Mouse (Mus musculus) liver, embryonic 16.5 days (tissue): ENCODE measurements at regions not wholly inside any gene's neighbourhood (a gene's known extent, or its start where the extent isn't known, plus 50 kb on each side); places are given as distances from the start of the nearest gene placed in this dataset.

Experiments
- ATAC-seq: fragments of 200-750 bp; cut with Nextera tagmentation; 2 replicates; pipeline ENCODE4 v1.8.0; 2017; ENCODE audit warnings: low read depth, mild to moderate bottlenecking, moderate number of reproducible peaks, moderate library complexity
- H3K27ac ChIP-seq: fragments of 300-500 bp; sonication (generic); 2 replicates; pipeline ENCODE4 v1.5.1; 2014; ENCODE audit warnings: mild to moderate bottlenecking, low read length
- H3K27me3 ChIP-seq: fragments of 300-500 bp; sonication (generic); 2 replicates; pipeline ENCODE4 v1.6.1; 2014; ENCODE audit warnings: low read depth, low read length, mixed read lengths; ENCODE audit not compliant: control insufficient read depth, insufficient read depth
- H3K36me3 ChIP-seq: fragments of 300-500 bp; sonication (generic); 2 replicates; pipeline ENCODE4 v1.6.1; 2014; ENCODE audit warnings: mild to moderate bottlenecking; ENCODE audit not compliant: control insufficient read depth, insufficient read depth
- H3K4me1 ChIP-seq: fragments of 300-500 bp; sonication (generic); 2 replicates; pipeline ENCODE4 v1.6.1; 2014; ENCODE audit warnings: low read depth, low read length, mixed read lengths; ENCODE audit not compliant: control insufficient read depth
- H3K4me2 ChIP-seq: fragments of 300-500 bp; sonication (generic); 2 replicates; pipeline ENCODE4 v1.6.1; 2014; ENCODE audit warnings: low read depth, low read length, mixed read lengths
- H3K4me3 ChIP-seq: fragments of 300-500 bp; sonication (generic); 2 replicates; pipeline ENCODE4 v1.5.1; 2014; ENCODE audit warnings: low read depth, mild to moderate bottlenecking, low read length
- H3K9ac ChIP-seq: fragments of 300-500 bp; sonication (generic); 2 replicates; pipeline ENCODE4 v1.6.1; 2014; ENCODE audit warnings: low read depth, low read length
- H3K9me3 ChIP-seq: fragments of 300-500 bp; sonication (generic); replicated peaks from 2 replicates; pipeline ENCODE4 v1.6.1; 2016; ENCODE audit warnings: low read length; ENCODE audit not compliant: control insufficient read depth
- WGBS: fragments of 180-500 bp; shearing (Covaris S2); extraction: QIAGEN DNeasy Blood & Tissue Kit; methylation state at CpG from one replicate; pipeline ENCODE4 v1.1.7; 2014; ENCODE audit not compliant: insufficient replicate concordance; 5-methylcytosine and 5-hydroxymethylcytosine counted together

DNA sequence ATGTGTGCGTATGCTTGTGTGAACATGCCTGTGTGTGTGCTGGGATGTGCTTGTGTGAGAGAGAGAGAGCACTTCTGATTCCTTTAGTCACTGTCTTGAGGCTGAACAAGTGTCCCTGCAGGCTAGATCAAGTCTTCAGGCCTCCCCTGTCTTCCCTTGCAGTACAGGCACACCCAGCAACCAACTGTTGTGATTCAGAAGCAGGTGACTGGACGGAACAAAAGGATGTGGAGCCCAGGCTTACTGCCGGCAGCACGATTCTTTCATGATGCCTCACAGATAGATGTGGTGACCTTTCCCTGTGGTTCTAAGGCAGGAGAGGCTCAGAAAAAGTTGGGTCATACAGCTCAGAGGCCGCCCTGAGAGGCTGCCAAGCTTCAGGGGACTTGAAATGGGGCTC, 114.0 kb upstream of the Gli2 start:
- no peaks in the 10 kb centered on the region for H3K27me3 ChIP-seq
- ATAC-seq, result no peak
- WGBS, result 67% methylated on average over 5 of the region's 5 CpGs
- no peak overlapping the region for H3K4me2 ChIP-seq
- H3K4me3 ChIP-seq, result no peak overlapping the region
- H3K27ac ChIP-seq, result no peak overlapping the region
- H3K4me1 ChIP-seq, result no peaks in the 10 kb centered on the region
- no peak overlapping the region for H3K9ac ChIP-seq
- H3K9me3 ChIP-seq, result no peaks in the 10 kb centered on the region
- H3K36me3 ChIP-seq, result no peaks in the 10 kb centered on the region

DNA sequence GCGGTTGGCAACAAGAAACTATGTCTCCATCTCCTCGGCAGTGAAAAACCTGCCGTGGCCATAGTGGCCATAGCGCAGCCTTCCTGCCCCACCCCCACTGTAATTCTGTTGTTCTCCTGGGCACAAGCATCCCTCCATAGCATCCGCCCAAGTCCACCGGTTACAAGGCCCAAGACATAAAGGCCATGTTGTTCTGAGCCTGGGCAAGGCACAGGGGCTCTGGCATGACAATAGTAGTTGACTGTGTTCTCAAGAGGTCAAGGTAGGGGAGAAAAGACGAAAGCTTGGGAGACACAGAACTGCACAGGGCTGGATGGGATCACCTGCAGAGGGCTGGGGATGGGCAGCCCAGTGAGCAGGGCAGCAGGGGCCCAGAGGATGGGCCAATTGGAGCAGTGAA, 112.9 kb upstream of the Gli2 start:
- no peaks in the 10 kb centered on the region for H3K4me1 ChIP-seq
- H3K36me3 ChIP-seq, result no peaks in the 10 kb centered on the region
- no peak for ATAC-seq
- H3K27ac ChIP-seq, result no peak overlapping the region
- H3K4me2 ChIP-seq, result no peak overlapping the region
- no peaks in the 10 kb centered on the region for H3K9me3 ChIP-seq
- no peaks in the 10 kb centered on the region for H3K27me3 ChIP-seq
- H3K9ac ChIP-seq, result no peak overlapping the region
- 71% methylated on average over 7 of the region's 7 CpGs for WGBS
- no peak overlapping the region for H3K4me3 ChIP-seq

DNA sequence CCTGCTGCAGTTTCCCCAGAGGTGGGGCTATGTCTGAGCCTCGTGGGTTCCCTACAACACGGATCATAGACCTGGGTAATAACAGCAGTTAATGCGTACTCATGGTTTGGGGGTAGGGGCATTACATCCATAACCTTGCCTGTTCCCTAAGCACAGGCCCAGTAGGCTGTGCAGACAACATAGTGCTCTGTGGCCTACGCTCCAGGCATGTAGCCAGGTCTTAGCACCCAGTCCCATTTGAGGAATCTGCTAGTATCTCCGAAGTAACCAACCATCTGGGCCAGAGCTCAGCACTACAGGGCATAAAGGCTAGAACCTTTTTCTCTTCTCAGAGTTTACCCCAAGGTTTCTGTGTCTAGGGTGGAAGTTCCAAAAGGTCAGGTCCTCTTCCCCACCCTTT, 111.4 kb upstream of the Gli2 start:
- no peak overlapping the region for H3K27ac ChIP-seq
- no peaks in the 10 kb centered on the region for H3K27me3 ChIP-seq
- H3K4me1 ChIP-seq, result no peaks in the 10 kb centered on the region
- no peak overlapping the region for H3K9ac ChIP-seq
- WGBS, result 49% methylated on average over 5 of the region's 5 CpGs
- ATAC-seq, result no peak
- H3K9me3 ChIP-seq, result no peaks in the 10 kb centered on the region
- H3K4me3 ChIP-seq, result no peak overlapping the region
- no peak overlapping the region for H3K4me2 ChIP-seq
- H3K36me3 ChIP-seq, result no peaks in the 10 kb centered on the region

DNA sequence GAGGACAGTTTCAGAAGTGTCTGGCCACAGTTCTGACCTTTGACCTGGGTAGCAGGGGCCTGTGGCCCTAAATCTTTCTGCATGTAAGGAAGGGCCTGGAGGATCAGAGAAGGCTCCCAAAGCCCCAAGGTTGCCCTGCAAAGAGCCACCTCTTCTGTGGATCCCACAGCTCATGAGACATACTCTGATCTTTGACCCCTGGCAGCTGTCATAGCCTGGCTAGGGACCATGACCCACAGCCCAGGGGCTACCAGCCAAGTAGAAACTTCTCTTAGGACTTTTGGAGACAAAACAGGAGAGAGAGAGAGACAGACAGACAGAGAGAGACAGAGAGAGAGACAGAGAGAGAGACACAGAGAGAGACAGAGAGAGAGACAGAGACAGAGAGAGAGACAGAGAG, 110.4 kb upstream of the Gli2 start:
- no peaks in the 10 kb centered on the region for H3K4me1 ChIP-seq
- no peak overlapping the region for H3K4me2 ChIP-seq
- H3K27ac ChIP-seq, result no peak overlapping the region
- no peaks in the 10 kb centered on the region for H3K27me3 ChIP-seq
- no peaks in the 10 kb centered on the region for H3K36me3 ChIP-seq
- H3K9me3 ChIP-seq, result no peaks in the 10 kb centered on the region
- no peak overlapping the region for H3K9ac ChIP-seq
- peak; percentile 30; the same call in 1 of the 2 replicates for ATAC-seq
- H3K4me3 ChIP-seq, result no peak overlapping the region

DNA sequence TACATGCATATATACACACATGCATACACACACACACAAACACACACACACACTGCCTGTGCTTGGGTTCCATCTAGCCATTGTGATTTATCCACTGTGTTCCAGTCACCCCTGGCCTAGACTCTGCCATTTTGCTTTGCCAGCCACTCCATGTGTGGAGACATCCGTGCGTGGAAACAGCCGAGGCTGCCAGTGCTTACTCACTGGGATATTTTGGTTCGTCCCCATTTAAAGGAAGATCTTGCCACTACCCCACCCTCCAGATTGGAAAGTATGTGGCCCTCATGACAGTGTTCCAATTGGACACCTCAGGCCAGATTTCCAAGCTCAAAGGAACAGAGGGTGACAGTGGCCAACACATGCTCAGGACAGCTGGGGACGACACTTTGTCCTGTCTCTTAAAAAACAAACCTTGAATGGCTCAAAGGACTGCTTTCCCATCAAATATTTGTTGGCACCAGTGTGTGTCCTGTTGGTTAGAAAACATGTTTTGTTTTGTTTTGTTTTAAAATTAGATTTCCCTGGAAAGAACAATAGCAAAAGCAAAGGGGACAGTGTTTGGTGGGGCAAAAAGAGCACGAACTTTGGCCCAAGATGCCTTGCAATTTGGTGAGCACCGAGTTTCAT, 109.8 kb upstream of the Gli2 start:
- H3K9me3 ChIP-seq, result no peaks in the 10 kb centered on the region
- WGBS, result 63% methylated on average over 7 of the region's 7 CpGs
- no peaks in the 10 kb centered on the region for H3K4me1 ChIP-seq
- no peak overlapping the region for H3K27ac ChIP-seq
- no peak overlapping the region for H3K4me2 ChIP-seq
- H3K27me3 ChIP-seq, result no peaks in the 10 kb centered on the region
- no peak for ATAC-seq
- H3K4me3 ChIP-seq, result no peak overlapping the region
- no peak overlapping the region for H3K9ac ChIP-seq
- no peaks in the 10 kb centered on the region for H3K36me3 ChIP-seq

DNA sequence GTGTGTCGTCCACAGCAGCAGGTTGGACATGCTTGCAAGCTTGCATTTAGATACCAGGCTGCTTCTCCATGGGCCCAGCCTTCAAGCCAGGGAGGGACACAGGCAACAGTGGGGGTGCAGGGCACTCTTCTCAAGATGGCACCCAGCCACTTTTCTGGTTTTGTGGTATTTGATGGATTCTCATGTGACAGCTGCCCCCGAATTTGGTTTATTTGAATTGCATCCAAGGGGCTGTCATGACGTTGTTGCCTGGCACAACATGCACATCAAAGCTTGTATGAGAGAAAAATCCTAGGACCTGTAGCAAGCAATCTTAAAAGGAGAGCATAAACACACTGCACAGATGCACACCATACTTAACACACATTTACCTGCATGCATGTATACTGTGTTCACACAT, 108.3 kb upstream of the Gli2 start:
- H3K9me3 ChIP-seq, result no peaks in the 10 kb centered on the region
- H3K36me3 ChIP-seq, result no peaks in the 10 kb centered on the region
- no peak for ATAC-seq
- 55% methylated on average over 3 of the region's 3 CpGs for WGBS
- no peak overlapping the region for H3K27ac ChIP-seq
- no peak overlapping the region for H3K4me3 ChIP-seq
- no peaks in the 10 kb centered on the region for H3K27me3 ChIP-seq
- H3K4me2 ChIP-seq, result no peak overlapping the region
- no peaks in the 10 kb centered on the region for H3K4me1 ChIP-seq
- H3K9ac ChIP-seq, result no peak overlapping the region

DNA sequence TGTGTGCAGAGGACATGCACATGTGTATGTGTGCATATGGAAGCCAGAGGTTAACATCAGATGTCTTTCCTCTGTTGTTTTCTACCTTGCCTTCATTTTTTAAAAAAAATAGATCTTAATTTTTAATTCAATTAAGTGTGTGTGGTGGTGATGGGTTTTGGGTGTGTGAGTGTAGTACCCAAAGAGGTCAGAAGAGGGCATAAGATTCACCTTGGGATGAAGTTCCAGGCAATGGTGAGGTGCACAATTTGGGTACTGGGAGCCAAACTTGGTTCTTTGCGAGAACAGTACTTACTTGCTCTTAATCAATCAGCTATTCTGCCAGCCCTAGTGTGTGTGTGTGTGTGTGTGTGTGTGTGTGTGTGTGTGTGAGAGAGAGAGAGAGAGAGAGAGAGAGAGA, 106.9 kb upstream of the Gli2 start:
- Histone ChIP-seq H3K9me3 (no peaks in the 10 kb centered on the region), H3K27ac (no peak overlapping the region), H3K27me3 (no peaks in the 10 kb centered on the region), H3K36me3 (no peaks in the 10 kb centered on the region), H3K9ac (no peak overlapping the region), H3K4me1 (no peaks in the 10 kb centered on the region), H3K4me3 (no peak overlapping the region), H3K4me2 (no peak overlapping the region)
- 50% methylated on average over 1 of the region's 1 CpGs for WGBS
- no peak for ATAC-seq

DNA sequence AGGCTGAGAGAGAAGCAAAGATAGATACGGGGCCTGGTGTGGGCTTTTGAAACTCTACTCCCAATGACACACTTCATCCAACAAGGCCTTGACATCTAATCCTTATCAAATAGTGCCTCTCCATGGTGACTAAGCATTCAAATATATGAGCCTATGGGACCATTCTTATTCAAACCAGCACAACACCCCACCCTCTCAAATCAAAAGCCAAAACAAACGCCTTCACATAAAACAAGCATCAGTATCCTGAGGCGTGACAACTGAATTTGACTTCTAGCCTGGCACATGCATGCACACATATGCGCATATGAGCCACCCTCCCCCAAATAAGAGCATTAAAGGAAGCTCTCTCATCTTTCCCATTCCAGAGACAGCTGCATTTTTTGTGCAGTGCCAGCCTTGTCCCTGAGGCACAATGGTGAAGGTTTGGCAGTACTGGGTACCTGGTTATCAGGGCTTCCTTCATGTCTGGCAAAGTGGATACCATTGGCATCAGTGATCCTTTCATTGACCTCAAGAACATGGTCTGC, 103.8 kb upstream of the Gli2 start:
- 65% methylated on average over 4 of the region's 4 CpGs for WGBS
- H3K36me3 ChIP-seq, result no peaks in the 10 kb centered on the region
- H3K4me2 ChIP-seq, result no peak overlapping the region
- no peaks in the 10 kb centered on the region for H3K9me3 ChIP-seq
- no peak for ATAC-seq
- H3K9ac ChIP-seq, result no peak overlapping the region
- no peaks in the 10 kb centered on the region for H3K27me3 ChIP-seq
- no peaks in the 10 kb centered on the region for H3K4me1 ChIP-seq
- no peak overlapping the region for H3K4me3 ChIP-seq
- no peak overlapping the region for H3K27ac ChIP-seq

DNA sequence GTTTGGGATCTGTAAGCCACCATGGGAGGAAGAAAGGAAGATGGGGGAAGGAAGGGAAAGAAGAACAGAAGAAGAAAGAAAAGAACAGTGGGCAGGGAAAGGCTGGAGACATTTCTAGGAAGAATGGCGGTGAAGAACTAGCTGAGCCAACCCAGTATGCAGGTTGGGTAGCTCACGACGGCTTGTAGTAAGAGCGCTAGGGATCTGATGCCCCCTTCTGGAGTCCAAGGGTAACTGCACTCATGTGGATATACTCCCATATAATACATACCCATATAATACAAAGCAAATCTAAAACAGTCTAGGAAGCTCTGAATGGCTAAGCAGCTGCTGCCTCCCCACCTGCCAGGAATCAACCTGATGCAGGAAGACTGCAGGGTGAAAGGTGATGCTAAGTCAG, 100.2 kb upstream of the Gli2 start:
- Histone ChIP-seq H3K9me3 (no peaks in the 10 kb centered on the region), H3K9ac (no peak overlapping the region), H3K27me3 (no peaks in the 10 kb centered on the region), H3K4me3 (no peak overlapping the region), H3K36me3 (no peaks in the 10 kb centered on the region), H3K27ac (no peak overlapping the region), H3K4me2 (no peak overlapping the region), H3K4me1 (no peaks in the 10 kb centered on the region)
- no peak for ATAC-seq
- 71% methylated on average over 4 of the region's 4 CpGs for WGBS
